Mouse (Mus musculus) stomach, postnatal 0 days (tissue): ENCODE data around the gene Ptpa.

ENCODE experiments used
- CTCF ChIP-seq: IDR thresholded peaks from 2 replicates; pipeline ENCODE4 v1.5.1; 2016; ENCODE audit warnings: antibody characterized with exemption, low read depth, mild to moderate bottlenecking, moderate library complexity
- EP300 ChIP-seq: optimal IDR thresholded peaks from 2 replicates; pipeline ENCODE3; 2016; ENCODE audit warnings: antibody characterized with exemption

DNA sequence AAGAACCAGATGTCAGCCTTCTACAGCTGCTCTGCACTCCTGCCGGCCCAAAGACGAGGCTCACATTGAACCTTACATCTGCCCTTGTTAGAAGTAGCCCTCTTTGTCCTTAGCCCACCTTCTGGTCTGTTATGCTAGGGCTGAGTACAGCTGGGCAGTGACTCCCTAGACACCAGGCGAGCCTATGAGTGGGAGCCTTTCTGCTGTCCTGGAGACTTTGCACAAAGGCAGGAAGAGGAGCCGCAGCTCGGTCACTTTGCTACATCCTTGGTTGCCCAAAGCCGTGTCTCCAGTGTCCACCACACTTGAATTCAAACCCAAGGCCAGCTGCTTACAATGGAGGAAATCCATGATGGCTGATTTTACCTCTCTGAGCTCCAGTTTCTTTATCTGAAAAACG lies 32.5 kb downstream of the Ptpa start:
- TF ChIP-seq EP300 (no peak), CTCF (no peak)
